Mouse (Mus musculus) stomach, embryonic 16.5 days (tissue): ENCODE measurements around the gene Sptbn4. TPM values are rescaled to one million over a fixed set of nuclear protein-coding genes. Genes with fewer than 3 reads are reported as not detected.

Experiments
- ATAC-seq: fragments of 200-750 bp; cut with Nextera tagmentation; 2 replicates; pipeline ENCODE4 v1.8.0; 2017; ENCODE audit warnings: moderate number of reproducible peaks, moderate TSS enrichment; ENCODE audit not compliant: insufficient read depth, low FRiP score
- H3K27ac ChIP-seq: fragments of 300-500 bp; sonication (generic); 2 replicates; pipeline ENCODE4 v1.5.1; 2014; ENCODE audit warnings: low read length
- H3K27me3 ChIP-seq: fragments of 300-500 bp; sonication (generic); 2 replicates; pipeline ENCODE4 v1.6.1; 2014; ENCODE audit warnings: low read length, control low read depth, mixed read lengths; ENCODE audit not compliant: control insufficient read depth, insufficient read depth
- H3K36me3 ChIP-seq: fragments of 300-500 bp; sonication (generic); 2 replicates; pipeline ENCODE4 v1.6.1; 2014; ENCODE audit warnings: low read length; ENCODE audit not compliant: control insufficient read depth, insufficient read depth
- H3K4me1 ChIP-seq: fragments of 300-500 bp; sonication (generic); 2 replicates; pipeline ENCODE4 v1.6.1; 2014; ENCODE audit warnings: low read length, control low read depth, mixed read lengths; ENCODE audit not compliant: control insufficient read depth, insufficient read depth
- H3K4me2 ChIP-seq: fragments of 300-500 bp; sonication (generic); 2 replicates; pipeline ENCODE4 v1.6.1; 2014; ENCODE audit warnings: low read depth, low read length, mixed read lengths
- H3K4me3 ChIP-seq: fragments of 300-500 bp; sonication (generic); replicated peaks from 2 replicates; pipeline ENCODE4 v1.5.1; 2014; ENCODE audit warnings: mild to moderate bottlenecking, low read length
- H3K9ac ChIP-seq: fragments of 300-500 bp; sonication (generic); 2 replicates; pipeline ENCODE4 v1.6.1; 2014; ENCODE audit warnings: low read length
- H3K9me3 ChIP-seq: fragments of 300-500 bp; sonication (generic); replicated peaks from 2 replicates; pipeline ENCODE4 v1.6.1; 2016; ENCODE audit warnings: low read length, control low read depth; ENCODE audit not compliant: control insufficient read depth
- WGBS: fragments of 180-500 bp; shearing (Covaris S2); extraction: QIAGEN DNeasy Blood & Tissue Kit; methylation state at CpG from one replicate; pipeline ENCODE4 v1.1.7; 2014; 5-methylcytosine and 5-hydroxymethylcytosine counted together
- polyA plus RNA-seq: library from polyadenylated mRNA; unstranded; fragments of >200 nt; fragmentation: Nextera tagmentation; extraction: Ambion mirVana; gene quantifications from 2 replicates; pipeline ENCODE4 v1.2.1, GENCODE M21; 2015

The Sptbn4 gene
- polyA plus RNA-seq, 1 experiment from 2014 or later, result 0.50 TPM

- 0 out of 2 replicates have a peak, but pooled peaks have one; percentile 15 for ATAC-seq
- Histone ChIP-seq H3K4me2 (no peak overlapping the region), H3K9me3 (no peaks in the 10 kb centered on the region), H3K27me3 (no peaks in the 10 kb centered on the region), H3K4me3 (no peak overlapping the region), H3K36me3 (0 out of 2 replicates have a peak, but pooled peaks cover 2% of the 10 kb centered on the region), H3K9ac (no peak overlapping the region), H3K4me1 (no peaks in the 10 kb centered on the region), H3K27ac (no peak overlapping the region)
- WGBS, result 29% methylated on average over 4 of the region's 4 CpGs
Measured at GRCm38 (mm10) chr7:27467648-27468047, 20.2 kb upstream of the Sptbn4 start.

- Histone ChIP-seq H3K4me2 (no peak overlapping the region), H3K36me3 (0 out of 2 replicates have a peak, but pooled peaks cover 2% of the 10 kb centered on the region), H3K9ac (no peak overlapping the region), H3K4me1 (no peaks in the 10 kb centered on the region), H3K27ac (no peak overlapping the region), H3K27me3 (no peaks in the 10 kb centered on the region), H3K4me3 (no peak overlapping the region), H3K9me3 (no peaks in the 10 kb centered on the region)
- 76% methylated on average over 6 of the region's 6 CpGs for WGBS
- no peak for ATAC-seq
Measured at GRCm38 (mm10) chr7:27460477-27460876, 13.0 kb upstream of the Sptbn4 start.

- H3K9me3 ChIP-seq, result no peaks in the 10 kb centered on the region
- H3K4me3 ChIP-seq, result no peak overlapping the region
- ATAC-seq, result no peak
- no peaks in the 10 kb centered on the region for H3K27me3 ChIP-seq
- no peak overlapping the region for H3K9ac ChIP-seq
- 88% methylated on average over 5 of the region's 5 CpGs for WGBS
- 0 out of 2 replicates have a peak, but pooled peaks cover 2% of the 10 kb centered on the region for H3K36me3 ChIP-seq
- H3K27ac ChIP-seq, result no peak overlapping the region
- H3K4me1 ChIP-seq, result no peaks in the 10 kb centered on the region
- no peak overlapping the region for H3K4me2 ChIP-seq
Measured at GRCm38 (mm10) chr7:27459640-27460039, 12.2 kb upstream of the Sptbn4 start.

- ATAC-seq, result no peak
- no peaks in the 10 kb centered on the region for H3K4me1 ChIP-seq
- H3K27me3 ChIP-seq, result no peaks in the 10 kb centered on the region
- no peaks in the 10 kb centered on the region for H3K9me3 ChIP-seq
- no peak overlapping the region for H3K4me3 ChIP-seq
- H3K9ac ChIP-seq, result no peak overlapping the region
- H3K4me2 ChIP-seq, result no peak overlapping the region
- H3K36me3 ChIP-seq, result 0 out of 2 replicates have a peak, but pooled peaks cover 1% of the 10 kb centered on the region
- H3K27ac ChIP-seq, result no peak overlapping the region
- 84% methylated on average over 4 of the region's 4 CpGs for WGBS
Measured at GRCm38 (mm10) chr7:27458614-27459013, 11.1 kb upstream of the Sptbn4 start.

GRCm38 (mm10) chr7:27455273-27455672 is 7.8 kb upstream of the Sptbn4 start:
- Histone ChIP-seq H3K4me3 (no peak overlapping the region), H3K27me3 (no peaks in the 10 kb centered on the region), H3K36me3 (no peaks in the 10 kb centered on the region), H3K9me3 (no peaks in the 10 kb centered on the region), H3K4me2 (no peak overlapping the region), H3K4me1 (no peaks in the 10 kb centered on the region), H3K9ac (no peak overlapping the region), H3K27ac (no peak overlapping the region)
- WGBS, result 86% methylated on average over 3 of the region's 3 CpGs
- no peak for ATAC-seq

GRCm38 (mm10) chr7:27454461-27455121 is 7.1 kb upstream of the Sptbn4 start:
- no peak for ATAC-seq
- H3K4me1 ChIP-seq, result no peaks in the 10 kb centered on the region
- H3K27ac ChIP-seq, result no peak overlapping the region
- no peak overlapping the region for H3K4me2 ChIP-seq
- H3K4me3 ChIP-seq, result no peak overlapping the region
- no peaks in the 10 kb centered on the region for H3K36me3 ChIP-seq
- H3K9ac ChIP-seq, result no peak overlapping the region
- 70% methylated on average over 10 of the region's 10 CpGs for WGBS
- H3K27me3 ChIP-seq, result no peaks in the 10 kb centered on the region
- no peaks in the 10 kb centered on the region for H3K9me3 ChIP-seq

- H3K9me3 ChIP-seq, result no peaks in the 10 kb centered on the region
- H3K9ac ChIP-seq, result no peak overlapping the region
- H3K27me3 ChIP-seq, result no peaks in the 10 kb centered on the region; the same call in 1 of the 2 replicates
- H3K4me1 ChIP-seq, result peaks cover 11% of the 10 kb centered on the region; the same call in 1 of the 2 replicates
- H3K4me3 ChIP-seq, result no peak overlapping the region
- no peaks in the 10 kb centered on the region for H3K36me3 ChIP-seq
- no peak overlapping the region for H3K27ac ChIP-seq
- no peak for ATAC-seq
- H3K4me2 ChIP-seq, result no peak overlapping the region
- WGBS, result 55% methylated on average over 13 of the region's 13 CpGs
Measured at GRCm38 (mm10) chr7:27452206-27452770, 4.8 kb upstream of the Sptbn4 start.

GRCm38 (mm10) chr7:27451359-27451758 is 3.9 kb upstream of the Sptbn4 start:
- ATAC-seq, result no peak
- WGBS, result 88% methylated on average over 2 of the region's 2 CpGs
- H3K9me3 ChIP-seq, result no peaks in the 10 kb centered on the region

GRCm38 (mm10) chr7:27449256-27449862 is 1.9 kb upstream of the Sptbn4 start:
- peak overlapping the region; percentile 78; the same call in 1 of the 2 replicates for H3K4me2 ChIP-seq
- no peaks in the 10 kb centered on the region for H3K9me3 ChIP-seq
- ATAC-seq, result no peak
- peaks cover 17% of the 10 kb centered on the region for H3K27me3 ChIP-seq
- peaks cover 18% of the 10 kb centered on the region for H3K4me1 ChIP-seq
- H3K27ac ChIP-seq, result peak overlapping the region; percentile 50
- H3K9ac ChIP-seq, result 0 out of 2 replicates have a peak overlapping the region, but pooled peaks have one; percentile 17
- 61% methylated on average over 10 of the region's 10 CpGs for WGBS
- no peaks in the 10 kb centered on the region for H3K36me3 ChIP-seq
- H3K4me3 ChIP-seq, result peak overlapping the region; percentile 69; the same call in 1 of the 2 replicates

More at GRCm38 (mm10) chr7:27451359-27451758, 3.9 kb upstream of the Sptbn4 start:
- no peak overlapping the region for H3K9ac ChIP-seq
- H3K27ac ChIP-seq, result no peak overlapping the region
- H3K4me1 ChIP-seq, result peaks cover 14% of the 10 kb centered on the region
- H3K27me3 ChIP-seq, result peaks cover 9% of the 10 kb centered on the region
- H3K36me3 ChIP-seq, result no peaks in the 10 kb centered on the region
- H3K4me2 ChIP-seq, result no peak overlapping the region
- no peak overlapping the region for H3K4me3 ChIP-seq
